Comparison of ENCODE assay signal across 22 mouse cellular contexts in the genomic region with DNA sequence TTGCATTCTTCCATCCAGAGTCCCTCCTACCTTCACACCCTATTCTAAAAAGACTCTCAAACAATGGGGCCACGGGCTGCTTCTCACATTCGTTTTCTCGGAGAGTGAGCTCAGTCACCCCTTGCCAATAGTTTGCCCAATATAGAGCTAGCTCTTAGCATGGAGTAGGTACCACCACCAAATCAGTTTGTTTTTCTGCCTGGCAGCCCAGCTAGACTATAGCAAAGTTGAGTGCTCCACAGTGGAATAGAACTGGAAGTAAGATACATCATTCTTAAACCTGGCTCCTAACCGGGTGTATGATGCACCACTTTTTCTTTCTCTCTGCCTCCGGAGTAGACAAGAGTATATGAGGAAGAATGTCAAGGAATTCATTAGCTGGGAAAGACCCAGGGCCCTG. TPM values are rescaled to one million over a fixed set of nuclear protein-coding genes. Genes with fewer than 3 reads are reported as not detected.
"Had no signal": no experiment of that assay in that cellular context is flagged by ENCODE, and none has a peak within 500 bp of the region (broad histone marks: within the 10 kb centered on the region; RNA-seq: fewer than 3 reads in every experiment).

No protein-coding gene starts in this region.

- ATAC-seq: liver, postnatal 0 days; lung, postnatal 0 days; midbrain, embryonic 13.5 days; midbrain, embryonic 15.5 days had no signal

- H3K4me3 ChIP-seq: liver, embryonic 15.5 days; lung, embryonic 15.5 days; midbrain, embryonic 10.5 days; midbrain, embryonic 13.5 days; midbrain, embryonic 15.5 days; myocyte; neural tube, embryonic 13.5 days; neural tube, embryonic 15.5 days had no signal

- H3K27ac ChIP-seq: liver, embryonic 15.5 days; lung, embryonic 15.5 days; macrophage; midbrain, embryonic 10.5 days; midbrain, embryonic 13.5 days; midbrain, embryonic 15.5 days; neural tube, embryonic 13.5 days; neural tube, embryonic 15.5 days had no signal

- DNase-seq: liver, postnatal 0 days; lung, adult 2 months; lung, postnatal 14 days; lung, postnatal 36 days; retina, postnatal 1 day; right cerebral cortex, postnatal 25 days; spleen, adult 18-20 months; thymus, adult 18-20 months; thymus, postnatal 14 days; thymus, postnatal 36 days had no signal

RNA-seq across cellular contexts. Expression of a gene that starts 44.7 kb away (rescaled TPM):
- total RNA-seq: megakaryocyte, adult 5-6 weeks; megakaryocyte-erythroid progenitor cell, adult 5-6 weeks had no signal
